Mouse (Mus musculus) kidney, postnatal 0 days (tissue): Measurements from ENCODE around the gene Gm3336. TPM values are rescaled to one million over a fixed set of nuclear protein-coding genes. Genes with fewer than 3 reads are reported as not detected.
A peak's percentile ranks its signal among the peaks of the same experiment; 100 is the strongest.

Source experiments
- ATAC-seq: fragments of 200-750 bp; cut with Nextera tagmentation; replicated peaks from 2 replicates; pipeline ENCODE4 v1.8.0; 2017; ENCODE audit warnings: low read depth, moderate number of reproducible peaks, moderate TSS enrichment, moderate library complexity; ENCODE audit not compliant: low FRiP score
- DNase-seq: peaks from one replicate; pipeline ENCODE4 v3.0.0-alpha.2; 2016; ENCODE audit warnings: low spot score
- H3K27ac ChIP-seq: fragments of 300-500 bp; sonication (generic); 2 replicates; pipeline ENCODE4 v1.5.1; 2014; ENCODE audit warnings: mild to moderate bottlenecking
- H3K27me3 ChIP-seq: fragments of 300-500 bp; sonication (generic); 2 replicates; pipeline ENCODE4 v1.6.1; 2014; ENCODE audit warnings: low read length, mixed read lengths; ENCODE audit not compliant: insufficient read depth
- H3K36me3 ChIP-seq: fragments of 300-500 bp; sonication (generic); 2 replicates; pipeline ENCODE4 v1.6.1; 2014; ENCODE audit warnings: low read length, mixed read lengths; ENCODE audit not compliant: insufficient read depth
- H3K4me1 ChIP-seq: fragments of 300-500 bp; sonication (generic); replicated peaks from 2 replicates; pipeline ENCODE4 v1.6.1; 2014; ENCODE audit warnings: antibody characterized with exemption, low read length, mixed read lengths; ENCODE audit not compliant: insufficient read depth
- H3K4me2 ChIP-seq: fragments of 300-500 bp; sonication (generic); 2 replicates; pipeline ENCODE4 v1.6.1; 2014; ENCODE audit warnings: mild to moderate bottlenecking, low read length, moderate library complexity, mixed read lengths
- H3K4me3 ChIP-seq: fragments of 300-500 bp; sonication (generic); replicated peaks from 2 replicates; pipeline ENCODE4 v1.5.1; 2014; ENCODE audit warnings: low read depth, low read length
- H3K9ac ChIP-seq: fragments of 300-500 bp; sonication (generic); 2 replicates; pipeline ENCODE4 v1.6.1; 2014; ENCODE audit warnings: low read depth, low read length
- H3K9me3 ChIP-seq: fragments of 300-500 bp; sonication (generic); replicated peaks from 2 replicates; pipeline ENCODE4 v1.6.1; 2016; ENCODE audit warnings: low read length, inconsistent platforms, mixed read lengths
- CTCF ChIP-seq: IDR thresholded peaks from 2 replicates; pipeline ENCODE4 v1.5.1; 2016; ENCODE audit warnings: antibody characterized with exemption, low read depth, mild to moderate bottlenecking, moderate library complexity
- WGBS: fragments of 180-500 bp; shearing (Covaris S2); extraction: QIAGEN DNeasy Blood & Tissue Kit; methylation state at CpG from one replicate; pipeline ENCODE4 v1.1.7; 2014; 5-methylcytosine and 5-hydroxymethylcytosine counted together
- polyA plus RNA-seq: library from polyadenylated mRNA; unstranded; fragments of >200 nt; fragmentation: Nextera tagmentation; extraction: Ambion mirVana; gene quantifications from 2 replicates; pipeline ENCODE4 v1.2.1, GENCODE M21; 2015

Gm3336 gene
- polyA plus RNA-seq, 1 experiment from 2014 or later: 0.74 TPM

GRCm38 (mm10) chr8:70757523-70758307, 39.4 kb downstream of the Gm3336 start:
- 74% methylated on average over 22 of the region's 22 CpGs for WGBS
- 0 out of 2 replicates have a peak, but pooled peaks cover 12% of the 10 kb centered on the region for H3K36me3 ChIP-seq
- H3K9ac ChIP-seq: peak overlapping the region; percentile 35; the same call in 1 of the 2 replicates
- no peaks in the 10 kb centered on the region for H3K9me3 ChIP-seq
- TF ChIP-seq CTCF: peak; percentile 66
- no peak overlapping the region for H3K4me2 ChIP-seq
- ATAC-seq (no peak), DNase-seq (no peak)
- H3K27ac ChIP-seq: no peak overlapping the region
- no peak overlapping the region for H3K4me3 ChIP-seq
- H3K27me3 ChIP-seq: no peaks in the 10 kb centered on the region
- peaks cover 31% of the 10 kb centered on the region for H3K4me1 ChIP-seq

- Histone ChIP-seq H3K36me3 (0 out of 2 replicates have a peak, but pooled peaks cover 12% of the 10 kb centered on the region), H3K27me3 (no peaks in the 10 kb centered on the region), H3K9ac (no peak overlapping the region), H3K4me1 (peaks cover 26% of the 10 kb centered on the region), H3K4me2 (no peak overlapping the region), H3K27ac (no peak overlapping the region), H3K9me3 (no peaks in the 10 kb centered on the region), H3K4me3 (no peak overlapping the region)
- 82% methylated on average over 7 of the region's 7 CpGs for WGBS
- DNase-seq: no peak
- ATAC-seq: no peak
- TF ChIP-seq CTCF: no peak
These were observed 39.9 kb downstream of the Gm3336 start for GRCm38 (mm10) chr8:70758308-70758615.

GRCm38 (mm10) chr8:70758616-70759561, 40.5 kb downstream of the Gm3336 start:
- Histone ChIP-seq H3K4me2 (no peak overlapping the region), H3K36me3 (0 out of 2 replicates have a peak, but pooled peaks cover 12% of the 10 kb centered on the region), H3K4me3 (no peak overlapping the region), H3K27ac (no peak overlapping the region), H3K27me3 (no peaks in the 10 kb centered on the region), H3K9ac (no peak overlapping the region), H3K4me1 (peaks cover 20% of the 10 kb centered on the region), H3K9me3 (no peaks in the 10 kb centered on the region)
- no peak for TF ChIP-seq CTCF
- WGBS: 55% methylated on average over 19 of the region's 19 CpGs
- ATAC-seq: no peak
- no peak for DNase-seq

GRCm38 (mm10) chr8:70760350-70760749, 42.0 kb downstream of the Gm3336 start:
- Histone ChIP-seq H3K9ac (peak overlapping the region; percentile 82), H3K27ac (peak overlapping the region; percentile 83), H3K4me1 (peaks cover 17% of the 10 kb centered on the region; the same call in 1 of the 2 replicates), H3K9me3 (no peaks in the 10 kb centered on the region), H3K27me3 (no peaks in the 10 kb centered on the region), H3K4me3 (peak overlapping the region; percentile 62), H3K36me3 (0 out of 2 replicates have a peak, but pooled peaks cover 12% of the 10 kb centered on the region), H3K4me2 (peak overlapping the region; percentile 99)
- no peak for ATAC-seq
- WGBS: under 1% methylated on average over 22 of the region's 22 CpGs
- DNase-seq: no peak
- TF ChIP-seq CTCF: no peak

- Histone ChIP-seq H3K4me2 (peak within 1 kb of the TSS; percentile 99), H3K4me3 (peak within 1 kb of the TSS; percentile 62), H3K4me1 (peaks cover 20% of the 10 kb centered on the region; the same call in 1 of the 2 replicates), H3K27ac (peak within 1 kb of the TSS; percentile 83), H3K27me3 (no peaks in the 10 kb centered on the region), H3K9ac (peak within 1 kb of the TSS; percentile 82), H3K36me3 (0 out of 2 replicates have a peak, but pooled peaks cover 11% of the 10 kb centered on the region), H3K9me3 (no peaks in the 10 kb centered on the region)
- ATAC-seq: peak; percentile 93
- no peak for TF ChIP-seq CTCF
- peak; percentile 100 for DNase-seq
- under 1% methylated on average over 54 of the region's 55 CpGs for WGBS
These were observed 42.5 kb downstream of the Gm3336 start, which contains the start of gene Mpv17l2 for GRCm38 (mm10) chr8:70760775-70761406. Mpv17l2 (minus strand) TSS chr8:70760946.
